Mouse (Mus musculus) hindbrain, embryonic 10.5 days (tissue): ENCODE measurements around the gene Zfp991. TPM values are rescaled to one million over a fixed set of nuclear protein-coding genes. Genes with fewer than 3 reads are reported as not detected.
"Not testable (repeated sequence)": the region's sequence is repeated elsewhere in the genome, so short reads cannot be mapped to it uniquely, and the experiment has no call there.

Experiments
- DNase-seq: peaks from one replicate; pipeline ENCODE4 v3.0.0-alpha.2; 2017; ENCODE audit warnings: low spot score
- H3K27ac ChIP-seq: fragments of 300-500 bp; sonication (generic); 2 replicates; pipeline ENCODE4 v1.5.1; 2016; ENCODE audit warnings: mild to moderate bottlenecking, moderate library complexity
- H3K27me3 ChIP-seq: fragments of 300-500 bp; sonication (generic); 2 replicates; pipeline ENCODE4 v1.6.1; 2016; ENCODE audit warnings: mild to moderate bottlenecking; ENCODE audit not compliant: poor library complexity, insufficient read depth, severe bottlenecking
- H3K36me3 ChIP-seq: fragments of 300-500 bp; sonication (generic); 2 replicates; pipeline ENCODE4 v1.6.1; 2016; ENCODE audit warnings: mild to moderate bottlenecking, moderate library complexity
- H3K4me1 ChIP-seq: fragments of 300-500 bp; sonication (generic); replicated peaks from 2 replicates; pipeline ENCODE4 v1.6.1; 2016; ENCODE audit warnings: mild to moderate bottlenecking
- H3K4me3 ChIP-seq: fragments of 300-500 bp; sonication (generic); 2 replicates; pipeline ENCODE4 v1.5.1; 2016; ENCODE audit warnings: mild to moderate bottlenecking, moderate library complexity
- H3K9me3 ChIP-seq: fragments of 300-500 bp; sonication (generic); 2 replicates; pipeline ENCODE4 v1.6.1; 2016; ENCODE audit warnings: mild to moderate bottlenecking, moderate library complexity
- WGBS: fragments of 180-500 bp; shearing (Covaris S2); methylation state at CpG from one replicate; pipeline ENCODE4 v1.1.7; 2016; 5-methylcytosine and 5-hydroxymethylcytosine counted together
- polyA plus RNA-seq: library from polyadenylated mRNA; unstranded; fragments of >200 nt; fragmentation: Nextera tagmentation; extraction: Ambion mirVana; gene quantifications from 2 replicates; pipeline ENCODE4 v1.2.1, GENCODE M21; 2016

Zfp991 gene
- 3.2 and 7.7 TPM in 2 replicates for polyA plus RNA-seq

DNA sequence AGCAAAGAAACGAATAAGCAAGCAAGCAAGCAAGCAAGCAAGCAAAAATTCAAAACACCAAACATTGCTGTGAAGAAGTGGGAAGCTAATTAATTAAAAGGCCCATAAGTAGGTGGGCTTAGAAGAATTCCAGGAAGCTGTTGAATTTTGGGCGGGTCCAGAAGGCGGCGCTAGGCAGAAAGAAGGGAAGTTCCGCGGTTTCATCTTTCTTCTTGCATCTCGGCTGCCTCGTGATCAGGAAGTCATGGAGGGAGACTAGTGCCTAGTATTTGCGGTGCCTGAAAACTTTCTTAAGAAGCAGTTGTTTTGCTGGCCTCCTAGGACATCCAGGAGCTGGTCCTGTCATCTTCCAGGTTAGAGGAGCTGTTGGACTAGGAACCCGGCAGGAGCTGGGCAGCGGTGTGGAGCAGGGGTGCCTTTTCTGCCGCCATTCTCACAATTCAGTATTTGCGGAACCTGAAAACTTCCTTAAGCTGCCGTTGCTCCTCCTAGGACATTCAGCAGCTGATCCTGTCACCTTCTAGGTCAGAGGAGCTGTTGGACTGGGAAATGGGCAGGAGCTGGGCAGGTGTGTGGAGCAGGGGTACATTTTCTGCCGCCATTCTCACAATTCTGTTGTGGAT is at the start of gene Zfp991:
Gene Zfp991 (plus strand): TSS at position 202 of the 623 bp plus-strand sequence.
- not testable (repeated sequence) for DNase-seq, H3K27me3 ChIP-seq, H3K4me1 ChIP-seq, H3K36me3 ChIP-seq, H3K27ac ChIP-seq
- Histone ChIP-seq H3K9me3 (peaks cover 18% of the 10 kb centered on the region), H3K4me3 (peak within 1 kb of the TSS; percentile 39)
- WGBS = 28% methylated on average over 2 of the region's 15 CpGs

- not testable (repeated sequence) for H3K27me3 ChIP-seq, H3K4me3 ChIP-seq, DNase-seq, H3K27ac ChIP-seq, H3K4me1 ChIP-seq, H3K36me3 ChIP-seq
- WGBS = 73% methylated on average over 2 of the region's 2 CpGs
- H3K9me3 ChIP-seq = peaks cover 20% of the 10 kb centered on the region
Observed at GRCm38 (mm10) chr4:147095641-147096040, 36.2 kb upstream of the Zfp991 start.

- not testable (repeated sequence) for H3K36me3 ChIP-seq, H3K27me3 ChIP-seq, H3K9me3 ChIP-seq, H3K4me1 ChIP-seq
- DNase-seq = peak; percentile 53
- WGBS = 1% methylated on average over 109 of the region's 109 CpGs
- H3K4me3 ChIP-seq = peak overlapping the region; percentile 61
- H3K27ac ChIP-seq = peak overlapping the region; percentile 78
Observed at GRCm38 (mm10) chr4:147101666-147102626, 29.9 kb upstream of the Zfp991 start.

DNA sequence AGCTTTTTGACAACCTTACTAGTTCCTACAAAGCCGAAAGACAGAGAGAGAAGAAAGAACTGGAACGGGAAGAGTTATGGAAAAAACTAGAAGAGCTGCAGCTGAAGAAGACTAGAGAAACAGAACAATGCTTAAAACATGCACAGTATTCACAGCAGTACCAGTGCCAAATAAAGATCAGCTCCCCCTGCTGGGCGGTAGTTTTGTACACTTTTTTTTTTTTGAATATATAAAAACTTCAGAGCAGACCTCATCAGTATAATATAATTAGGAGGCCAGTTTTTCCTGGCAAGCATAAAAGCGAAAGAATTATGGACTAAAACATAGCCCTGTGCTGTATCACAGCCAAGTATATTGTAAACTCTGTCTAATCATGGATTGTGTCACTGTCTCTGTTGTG is 28.0 kb upstream of the Zfp991 start:
- DNase-seq, H3K4me3 ChIP-seq, H3K27ac ChIP-seq, H3K27me3 ChIP-seq, H3K4me1 ChIP-seq, H3K9me3 ChIP-seq, H3K36me3 ChIP-seq: not testable (repeated sequence)
- 50% methylated on average over 4 of the region's 4 CpGs for WGBS

DNA sequence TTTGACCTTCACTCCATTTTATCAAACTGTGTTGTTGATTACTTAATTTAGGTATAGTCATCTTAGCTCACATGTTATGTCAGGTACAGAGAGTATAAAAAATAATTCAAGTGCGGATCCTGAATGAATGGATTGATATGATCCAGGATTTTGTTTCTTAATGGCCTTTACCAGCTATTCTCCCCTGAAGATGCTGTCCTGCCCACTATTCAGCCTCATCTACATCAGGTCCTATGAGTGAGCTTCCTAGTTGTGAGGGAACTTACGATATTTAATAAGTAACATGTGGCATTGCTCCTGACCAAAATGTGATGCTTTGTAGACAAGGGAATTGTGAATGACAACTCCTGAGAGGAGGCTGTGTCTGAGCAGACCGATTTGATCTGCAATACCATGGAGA is 14.0 kb upstream of the Zfp991 start:
- H3K36me3 ChIP-seq, H3K27ac ChIP-seq, H3K4me1 ChIP-seq, H3K4me3 ChIP-seq, DNase-seq, H3K27me3 ChIP-seq: not testable (repeated sequence)
- 77% methylated on average over 2 of the region's 3 CpGs for WGBS
- H3K9me3 ChIP-seq = peaks cover 19% of the 10 kb centered on the region

- not testable (repeated sequence) for DNase-seq
- WGBS = 78% methylated on average over 1 of the region's 1 CpGs
Observed at GRCm38 (mm10) chr4:147122286-147122685, 9.6 kb upstream of the Zfp991 start.

DNA sequence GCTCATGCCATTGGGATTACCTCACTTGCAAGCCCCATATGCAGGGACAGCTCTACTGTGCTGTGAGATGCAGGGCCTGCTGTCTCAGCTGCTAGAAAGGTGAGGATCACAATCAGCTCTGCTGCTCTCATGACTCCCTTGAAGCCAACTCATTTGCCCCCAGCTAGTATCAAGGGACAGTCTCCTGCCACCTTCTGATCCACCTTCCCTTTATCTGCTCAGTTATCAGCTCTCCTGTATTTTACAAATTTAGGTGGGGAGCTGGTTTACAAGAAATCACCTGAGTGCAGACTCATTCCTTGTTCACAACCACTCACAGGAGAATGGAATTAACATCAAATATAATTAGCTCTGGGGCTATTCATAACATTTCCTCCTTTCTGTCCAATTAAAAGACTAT is 8.0 kb upstream of the Zfp991 start:
- DNase-seq = not testable (repeated sequence)

More at GRCm38 (mm10) chr4:147122286-147122685, 9.6 kb upstream of the Zfp991 start:
- H3K4me1 ChIP-seq, H3K27ac ChIP-seq, H3K4me3 ChIP-seq, H3K27me3 ChIP-seq, H3K36me3 ChIP-seq: not testable (repeated sequence)
- H3K9me3 ChIP-seq = peaks cover 38% of the 10 kb centered on the region

DNA sequence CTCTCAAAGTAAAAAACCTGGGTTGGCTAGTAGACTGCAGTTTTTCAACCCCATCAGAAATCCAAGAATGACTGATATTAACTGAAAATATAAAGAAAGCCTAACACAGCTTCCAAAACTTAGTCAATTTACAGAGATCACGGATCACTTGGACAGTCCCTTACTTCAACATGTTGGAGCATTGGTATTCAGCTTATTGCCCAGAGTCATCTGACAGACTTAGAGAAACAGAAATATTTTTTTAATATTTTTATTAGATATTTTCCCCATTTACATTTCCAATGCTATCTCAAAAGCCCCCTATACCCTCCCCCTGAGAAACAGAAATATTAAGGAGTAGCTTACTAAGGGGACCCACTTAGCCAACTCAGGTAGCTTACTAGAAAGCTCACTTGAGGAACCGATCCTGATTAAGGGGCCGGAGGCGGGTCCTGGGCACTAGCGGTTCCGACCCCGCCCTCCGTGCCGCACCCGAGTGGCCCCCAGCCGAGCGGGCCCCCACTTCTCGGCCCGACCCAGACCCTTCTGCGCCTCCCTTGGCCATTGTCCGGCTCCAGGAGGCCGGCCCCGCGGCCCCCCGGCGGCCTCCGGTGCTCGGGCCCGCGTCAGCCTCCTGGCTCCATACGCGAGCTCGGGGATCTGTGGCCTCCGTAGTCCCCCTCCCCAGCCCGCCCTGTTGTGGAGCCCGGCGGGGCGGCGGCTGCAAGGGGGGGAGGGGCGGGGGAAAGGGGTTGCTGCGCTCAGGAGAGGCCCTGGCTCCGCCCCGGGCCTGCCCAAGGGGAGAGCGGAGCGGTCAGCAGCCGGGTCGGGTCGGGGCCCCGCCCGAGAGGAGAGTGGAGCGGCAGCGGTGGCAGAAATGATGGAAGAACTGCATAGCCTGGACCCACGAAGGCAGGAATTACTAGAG is 7.2 kb upstream of the Zfp991 start:
- Histone ChIP-seq H3K27ac (peak overlapping the region; percentile 93), H3K9me3 (peaks cover 47% of the 10 kb centered on the region), H3K4me3 (peak overlapping the region; percentile 69)
- 9% methylated on average over 47 of the region's 48 CpGs for WGBS
- H3K4me1 ChIP-seq, H3K36me3 ChIP-seq, H3K27me3 ChIP-seq: not testable (repeated sequence)
- peak; percentile 88 for DNase-seq

More for the DNA sequence above, 8.0 kb upstream of the Zfp991 start:
- not testable (repeated sequence) for H3K4me1 ChIP-seq, H3K36me3 ChIP-seq, H3K27me3 ChIP-seq, H3K4me3 ChIP-seq, H3K27ac ChIP-seq
- H3K9me3 ChIP-seq = peaks cover 47% of the 10 kb centered on the region

DNA sequence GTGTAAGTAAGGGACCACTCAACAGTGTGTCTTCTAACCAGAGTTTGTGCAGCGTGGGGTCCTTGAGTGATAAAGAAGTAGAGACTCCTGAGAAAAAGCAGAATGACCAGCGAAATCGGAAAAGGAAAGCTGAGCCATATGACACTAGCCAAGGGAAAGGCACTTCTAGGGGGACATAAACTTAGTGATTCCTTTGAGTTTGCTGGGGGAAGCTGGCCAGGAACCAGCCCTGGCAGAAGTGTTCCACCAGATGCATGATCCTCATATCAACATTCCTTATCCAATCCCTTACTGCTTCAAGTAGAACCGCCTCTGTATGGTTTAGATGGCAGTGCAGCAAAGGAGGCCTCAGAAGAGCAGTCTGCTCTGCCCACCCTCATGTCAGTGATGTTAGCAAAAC is 6.5 kb upstream of the Zfp991 start:
- Histone ChIP-seq H3K4me3 (peak overlapping the region; percentile 69), H3K27ac (peak overlapping the region; percentile 93), H3K9me3 (peaks cover 47% of the 10 kb centered on the region)
- not testable (repeated sequence) for H3K27me3 ChIP-seq, H3K36me3 ChIP-seq, H3K4me1 ChIP-seq
- 16% methylated on average over 4 of the region's 4 CpGs for WGBS
- peak; percentile 11 for DNase-seq

- not testable (repeated sequence) for H3K27me3 ChIP-seq, H3K36me3 ChIP-seq, H3K27ac ChIP-seq, H3K4me3 ChIP-seq, H3K4me1 ChIP-seq, DNase-seq
- 84% methylated on average over 4 of the region's 4 CpGs for WGBS
- H3K9me3 ChIP-seq = peaks cover 47% of the 10 kb centered on the region
Observed at GRCm38 (mm10) chr4:147125870-147126269, 6.0 kb upstream of the Zfp991 start.

- H3K4me1 ChIP-seq, H3K27me3 ChIP-seq, H3K4me3 ChIP-seq, H3K27ac ChIP-seq, H3K36me3 ChIP-seq, DNase-seq: not testable (repeated sequence)
- WGBS = 79% methylated on average over 2 of the region's 2 CpGs
- peaks cover 47% of the 10 kb centered on the region for H3K9me3 ChIP-seq
Observed at GRCm38 (mm10) chr4:147126435-147126834, 5.4 kb upstream of the Zfp991 start.

GRCm38 (mm10) chr4:147127137-147127536 is 4.7 kb upstream of the Zfp991 start:
- H3K9me3 ChIP-seq = peaks cover 45% of the 10 kb centered on the region
- not testable (repeated sequence) for H3K27me3 ChIP-seq, H3K4me1 ChIP-seq, DNase-seq, H3K27ac ChIP-seq, H3K4me3 ChIP-seq, H3K36me3 ChIP-seq
- 83% methylated on average over 2 of the region's 2 CpGs for WGBS
